Mouse (Mus musculus): ENCODE results near the gene Emc10.

DNA sequence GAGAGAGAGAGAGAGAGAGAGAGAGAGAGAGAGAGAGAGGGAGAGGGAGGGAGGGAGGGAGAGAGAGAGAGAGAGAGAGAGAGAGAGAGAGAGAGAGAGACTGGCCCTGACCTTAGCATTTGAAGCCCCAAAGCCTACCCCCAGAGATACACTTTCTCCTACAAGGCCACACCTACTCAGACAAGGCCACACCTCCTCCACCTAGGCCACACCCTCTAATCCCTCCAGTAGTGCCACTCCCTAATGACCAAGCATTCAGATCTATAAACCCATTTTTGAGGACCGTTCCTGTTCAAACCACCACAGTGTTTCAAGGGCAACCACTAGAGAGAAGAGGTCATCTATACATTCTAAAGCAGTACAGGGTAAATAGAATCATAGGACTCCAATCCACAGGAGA, 40.0 kb downstream of the Emc10 start:
- TF ChIP-seq POLR2A (IDR thresholded peaks at IDR 0.05; ENCODE audit: low read depth, low read length) (no peak), CTCF (IDR thresholded peaks at IDR 0.05; ENCODE audit: borderline replicate concordance, insufficient read depth, low read length) (no peak)

All from embryonic fibroblast, embryonic 13.5 days (primary cell).